Mouse (Mus musculus) cerebellum, postnatal 10 days (tissue): ENCODE results near the gene Dppa2.

Experiments used
- DNase-seq, 2 experiments: peaks; one replicate each; pipeline ENCODE4 v3.0.0; 2021; ENCODE audit warnings: mixed read lengths in 2 of 2

Gene Dppa2

GRCm38 (mm10) chr16:48347246-48347645, 43.5 kb downstream of the Dppa2 start:
- no peak for DNase-seq

- no peak for DNase-seq
Observed at GRCm38 (mm10) chr16:48355716-48356115, 52.0 kb downstream of the Dppa2 start.

GRCm38 (mm10) chr16:48356417-48356816, 52.7 kb downstream of the Dppa2 start:
- DNase-seq: no peak

GRCm38 (mm10) chr16:48360887-48361286, 57.2 kb downstream of the Dppa2 start:
- peak; percentile 94 to 97 for DNase-seq

- DNase-seq: peak in 1 of 2 experiments; percentile 38
Observed at GRCm38 (mm10) chr16:48366801-48367200, 63.1 kb downstream of the Dppa2 start.

GRCm38 (mm10) chr16:48368096-48368495, 64.4 kb downstream of the Dppa2 start:
- peak; percentile 69 to 81 for DNase-seq
